ENCODE assay signal across 13 mouse cellular contexts in the genomic region with DNA sequence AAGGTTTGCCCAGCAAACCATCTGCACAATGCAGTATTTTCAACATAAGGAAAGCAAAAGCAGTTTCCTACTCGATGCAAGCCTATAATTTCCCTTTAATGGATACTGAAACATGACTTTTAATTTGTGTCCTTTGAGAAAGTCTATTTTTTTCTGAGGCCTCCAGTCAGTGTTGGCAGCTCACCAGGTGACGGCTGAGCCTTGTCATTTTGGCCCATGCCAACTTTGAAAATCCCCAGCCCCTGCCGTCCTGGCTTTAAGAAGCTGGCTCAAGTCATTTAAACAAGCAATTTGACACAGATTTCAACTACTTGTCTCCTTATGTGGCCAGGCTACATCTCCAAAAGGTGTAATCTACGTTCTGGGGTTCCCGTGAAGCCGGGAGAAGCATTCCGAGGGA.
DNase-seq lines count a peak whose midpoint lies in the region; ATAC-seq and TF ChIP-seq lines count a peak whose summit lies in the region.
"Had no signal": no experiment of that assay in that cellular context is flagged by ENCODE, and none has a peak within 500 bp of the region (broad histone marks: within the 10 kb centered on the region; RNA-seq: fewer than 3 reads in every experiment).

No protein-coding gene starts in this region.

- H3K4me3 ChIP-seq in forebrain, postnatal 0 days (ENCODE audit: low read depth, low read length): no peak overlapping the region
- no peak overlapping the region for H3K4me3 ChIP-seq in forebrain, embryonic 15.5 days
- H3K4me3 ChIP-seq in intestine, postnatal 0 days (ENCODE audit: low read depth, low read length): no peak overlapping the region
- no peak overlapping the region for H3K4me3 ChIP-seq in intestine, embryonic 16.5 days (ENCODE audit: low read length)
- no peak overlapping the region for H3K4me3 ChIP-seq in stomach, postnatal 0 days (ENCODE audit: low read depth, low read length)
- H3K4me3 ChIP-seq: hindbrain, embryonic 10.5 days had no signal

- 41% methylated on average over 7 of the region's 7 CpGs for WGBS in forebrain, postnatal 0 days
- WGBS in forebrain, embryonic 15.5 days: 47% methylated on average over 7 of the region's 7 CpGs
- WGBS in intestine, postnatal 0 days: 60% methylated on average over 7 of the region's 7 CpGs
- 59% methylated on average over 7 of the region's 7 CpGs for WGBS in intestine, embryonic 16.5 days
- WGBS in stomach, postnatal 0 days: 56% methylated on average over 7 of the region's 7 CpGs

- TF ChIP-seq CTCF in forebrain, postnatal 0 days (IDR thresholded peaks at IDR 0.05; ENCODE audit: low read depth): no peak
- no peak for TF ChIP-seq CTCF in intestine, postnatal 0 days (IDR thresholded peaks at IDR 0.05; ENCODE audit: low read depth)
- TF ChIP-seq CTCF in stomach, postnatal 0 days (IDR thresholded peaks at IDR 0.05; ENCODE audit: low read depth): no peak

- H3K9ac ChIP-seq in forebrain, postnatal 0 days: no peak overlapping the region
- no peak overlapping the region for H3K9ac ChIP-seq in forebrain, embryonic 15.5 days (replicated peaks)
- no peak overlapping the region for H3K9ac ChIP-seq in intestine, postnatal 0 days (ENCODE audit: low read depth, low read length)
- no peak overlapping the region for H3K9ac ChIP-seq in intestine, embryonic 16.5 days (ENCODE audit: low read depth, low read length)
- no peak overlapping the region for H3K9ac ChIP-seq in stomach, postnatal 0 days (ENCODE audit: low read length)

- H3K27me3 ChIP-seq in forebrain, postnatal 0 days (ENCODE audit: insufficient read depth, low read length): no peaks in the 10 kb centered on the region
- no peaks in the 10 kb centered on the region for H3K27me3 ChIP-seq in forebrain, embryonic 15.5 days
- H3K27me3 ChIP-seq in intestine, postnatal 0 days (replicated peaks; ENCODE audit: control insufficient read depth, insufficient read depth, low read length): no peaks in the 10 kb centered on the region
- H3K27me3 ChIP-seq in intestine, embryonic 16.5 days (replicated peaks; ENCODE audit: control insufficient read depth, insufficient read depth, low read length): no peaks in the 10 kb centered on the region
- H3K27me3 ChIP-seq in stomach, postnatal 0 days (ENCODE audit: control insufficient read depth, insufficient read depth, low read length): no peaks in the 10 kb centered on the region

- H3K27ac ChIP-seq in forebrain, postnatal 0 days (ENCODE audit: low read depth, low read length): no peak overlapping the region
- H3K27ac ChIP-seq in forebrain, embryonic 15.5 days (replicated peaks): no peak overlapping the region
- no peak overlapping the region for H3K27ac ChIP-seq in intestine, postnatal 0 days (ENCODE audit: low read depth, low read length)
- no peak overlapping the region for H3K27ac ChIP-seq in intestine, embryonic 16.5 days (ENCODE audit: low read length)
- no peak overlapping the region for H3K27ac ChIP-seq in stomach, postnatal 0 days (replicated peaks)
- H3K27ac ChIP-seq: hindbrain, embryonic 10.5 days; kidney, postnatal 0 days had no signal

- no peak overlapping the region for H3K4me2 ChIP-seq in forebrain, postnatal 0 days (ENCODE audit: low read depth)
- no peak overlapping the region for H3K4me2 ChIP-seq in forebrain, embryonic 15.5 days (replicated peaks)
- H3K4me2 ChIP-seq in intestine, postnatal 0 days (replicated peaks; ENCODE audit: low read depth): 0 out of 2 replicates have a peak overlapping the region, but pooled peaks have one; percentile 6
- H3K4me2 ChIP-seq in intestine, embryonic 16.5 days (ENCODE audit: low read depth, low read length): no peak overlapping the region
- peak overlapping the region; percentile 6; the same call in 1 of the 2 replicates for H3K4me2 ChIP-seq in stomach, postnatal 0 days (replicated peaks; ENCODE audit: low read depth)
- H3K4me2 ChIP-seq: liver, embryonic 11.5 days had no signal

- peak; percentile 35 for DNase-seq in forebrain, postnatal 0 days
- peak; percentile 45 for DNase-seq in testis, postnatal 10 days (ENCODE audit: low spot score)
- no peak for DNase-seq in testis, postnatal 14 days (ENCODE audit: low spot score)
- DNase-seq in stomach, postnatal 0 days (ENCODE audit: low spot score): no peak
- no peak for DNase-seq in natural killer cell, adult 2 months (ENCODE audit: low spot score in 2 of 2)
- DNase-seq: right cerebral cortex, postnatal 25 days had no signal

- no peaks in the 10 kb centered on the region for H3K9me3 ChIP-seq in forebrain, postnatal 0 days (ENCODE audit: low read length)
- H3K9me3 ChIP-seq in forebrain, embryonic 15.5 days: no peaks in the 10 kb centered on the region
- no peaks in the 10 kb centered on the region for H3K9me3 ChIP-seq in intestine, postnatal 0 days (ENCODE audit: control insufficient read depth)
- H3K9me3 ChIP-seq in intestine, embryonic 16.5 days (ENCODE audit: control insufficient read depth, low read length): no peaks in the 10 kb centered on the region
- no peaks in the 10 kb centered on the region for H3K9me3 ChIP-seq in stomach, postnatal 0 days (ENCODE audit: control insufficient read depth, low read length)
- H3K9me3 ChIP-seq: hindbrain, embryonic 10.5 days had no signal

- peaks cover 9% of the 10 kb centered on the region; the same call in 1 of the 2 replicates for H3K4me1 ChIP-seq in forebrain, postnatal 0 days (ENCODE audit: insufficient read depth)
- peaks cover 14% of the 10 kb centered on the region for H3K4me1 ChIP-seq in forebrain, embryonic 15.5 days
- no peaks in the 10 kb centered on the region for H3K4me1 ChIP-seq in intestine, postnatal 0 days (replicated peaks; ENCODE audit: control insufficient read depth, insufficient read depth, low read length)
- H3K4me1 ChIP-seq in intestine, embryonic 16.5 days (ENCODE audit: control insufficient read depth, insufficient read depth, low read length): no peaks in the 10 kb centered on the region
- no peaks in the 10 kb centered on the region for H3K4me1 ChIP-seq in stomach, postnatal 0 days (replicated peaks; ENCODE audit: control insufficient read depth, insufficient read depth)

- TF ChIP-seq EP300 in stomach, postnatal 0 days (optimal IDR thresholded peaks at IDR 0.05): no peak

- ATAC-seq in forebrain, postnatal 0 days: no peak
- ATAC-seq in forebrain, embryonic 15.5 days (replicated peaks): no peak
- no peak for ATAC-seq in intestine, postnatal 0 days
- no peak for ATAC-seq in intestine, embryonic 16.5 days
- no peak for ATAC-seq in stomach, postnatal 0 days (ENCODE audit: low FRiP score, low TSS enrichment)
- ATAC-seq: CD4-positive, CD25-positive, alpha-beta regulatory T cell, adult 4 months had no signal

- H3K36me3 ChIP-seq in forebrain, postnatal 0 days (ENCODE audit: insufficient read depth): no peaks in the 10 kb centered on the region
- no peaks in the 10 kb centered on the region for H3K36me3 ChIP-seq in forebrain, embryonic 15.5 days
- H3K36me3 ChIP-seq in intestine, postnatal 0 days (ENCODE audit: control insufficient read depth, insufficient read depth): no peaks in the 10 kb centered on the region
- no peaks in the 10 kb centered on the region for H3K36me3 ChIP-seq in intestine, embryonic 16.5 days (ENCODE audit: control insufficient read depth, insufficient read depth, low read length)
- H3K36me3 ChIP-seq in stomach, postnatal 0 days (ENCODE audit: control insufficient read depth, insufficient read depth, low read length): no peaks in the 10 kb centered on the region
- H3K36me3 ChIP-seq: hindbrain, embryonic 10.5 days had no signal

Comparison
In these comparisons a context has a peak if more than half of its experiments do, and no peak if none do; other contexts are left out.
1. DNase-seq: peak in forebrain, postnatal 0 days (single experiment) and testis, postnatal 10 days (single experiment); none in testis, postnatal 14 days (single experiment), stomach, postnatal 0 days (single experiment) and natural killer cell, adult 2 months (0 of 2).
2. H3K4me2 ChIP-seq: peak in intestine, postnatal 0 days (single experiment) and stomach, postnatal 0 days (single experiment); none in forebrain, postnatal 0 days (single experiment), forebrain, embryonic 15.5 days (single experiment) and intestine, embryonic 16.5 days (single experiment).